Mouse (Mus musculus) thymus, postnatal 14 days (tissue): ENCODE results near the gene Armcx1.
A peak's percentile ranks its signal among the peaks of the same experiment; 100 is the strongest.
"Not testable (repeated sequence)": the region's sequence is repeated elsewhere in the genome, so short reads cannot be mapped to it uniquely, and the experiment has no call there.

Experiments used
- DNase-seq: peaks from one replicate; pipeline ENCODE4 v3.0.0; 2021

Gene Armcx1

GRCm38 (mm10) chrX:134717752-134718308, at the start of gene Armcx1:
Gene Armcx1 (plus strand): TSS chrX:134717963.
- peak; percentile 47 for DNase-seq

- no peak for DNase-seq
Observed at GRCm38 (mm10) chrX:134675022-134675421, 42.7 kb upstream of the Armcx1 start.

- no peak for DNase-seq
Observed at GRCm38 (mm10) chrX:134675959-134676358, 41.8 kb upstream of the Armcx1 start.

GRCm38 (mm10) chrX:134684936-134685335, 32.8 kb upstream of the Armcx1 start:
- DNase-seq = no peak

GRCm38 (mm10) chrX:134686267-134686666, 31.5 kb upstream of the Armcx1 start, which contains the start of gene Armcx4:
Gene Armcx4 (plus strand): TSS chrX:134686519.
- peak; percentile 57 for DNase-seq

- DNase-seq = peak; percentile 3
Observed at GRCm38 (mm10) chrX:134686739-134687171, 31.0 kb upstream of the Armcx1 start.

GRCm38 (mm10) chrX:134689676-134690075, 28.1 kb upstream of the Armcx1 start:
- no peak for DNase-seq

- no peak for DNase-seq
Observed at GRCm38 (mm10) chrX:134690871-134691539, 26.8 kb upstream of the Armcx1 start.

- no peak for DNase-seq
Observed at GRCm38 (mm10) chrX:134691540-134691935, 26.2 kb upstream of the Armcx1 start.

GRCm38 (mm10) chrX:134716863-134717262, 900 bp upstream of the Armcx1 start:
- no peak for DNase-seq

GRCm38 (mm10) chrX:134718524-134718923, 761 bp downstream of the Armcx1 start:
- DNase-seq = peak; percentile 47

GRCm38 (mm10) chrX:134723762-134724161, 6.0 kb downstream of the Armcx1 start:
- DNase-seq = not testable (repeated sequence)

- DNase-seq = peak; percentile 32
Observed at GRCm38 (mm10) chrX:134729778-134730177, 12.0 kb downstream of the Armcx1 start.

GRCm38 (mm10) chrX:134737796-134738195, 20.0 kb downstream of the Armcx1 start:
- no peak for DNase-seq

- DNase-seq = no peak
Observed at GRCm38 (mm10) chrX:134739160-134739559, 21.4 kb downstream of the Armcx1 start.

- DNase-seq = no peak
Observed at GRCm38 (mm10) chrX:134741862-134742261, 24.1 kb downstream of the Armcx1 start.

GRCm38 (mm10) chrX:134746459-134746858, 28.7 kb downstream of the Armcx1 start:
- DNase-seq = peak; percentile 66

- DNase-seq = peak; percentile 79
Observed at GRCm38 (mm10) chrX:134750764-134751592, 33.2 kb downstream of the Armcx1 start, which contains the start of gene Armcx6. Gene Armcx6 (minus strand): TSS chrX:134751417.

GRCm38 (mm10) chrX:134751910-134752309, 34.1 kb downstream of the Armcx1 start:
- no peak for DNase-seq

- DNase-seq = no peak
Observed at GRCm38 (mm10) chrX:134752584-134752983, 34.8 kb downstream of the Armcx1 start.

GRCm38 (mm10) chrX:134756434-134757292, 38.9 kb downstream of the Armcx1 start, which contains the start of gene Armcx3:
Gene Armcx3 (plus strand): TSS chrX:134756595.
- DNase-seq = peak; percentile 68

GRCm38 (mm10) chrX:134757293-134757995, 39.7 kb downstream of the Armcx1 start:
- DNase-seq = no peak
